Mouse (Mus musculus) splenic B cell, adult 2 months (primary cell): ENCODE measurements at regions not wholly inside any gene's neighbourhood (a gene's known extent, or its start where the extent isn't known, plus 50 kb on each side); places are given as distances from the start of the nearest gene placed in this dataset.

ENCODE experiments used
- DNase-seq: peaks from one replicate; pipeline ENCODE4 v3.0.0-alpha.2; 2011; ENCODE audit warnings: low read depth, low spot score
- H3K27me3 ChIP-seq: 2 replicates; pipeline ENCODE4 v1.6.1; 2012; ENCODE audit warnings: mild to moderate bottlenecking, low read length, moderate library complexity, mixed read lengths; ENCODE audit not compliant: control insufficient read depth, poor library complexity, insufficient read depth, severe bottlenecking
- H3K36me3 ChIP-seq: 2 replicates; pipeline ENCODE4 v1.6.1; 2012; ENCODE audit warnings: mild to moderate bottlenecking, low read length, moderate library complexity, mixed read lengths; ENCODE audit not compliant: control insufficient read depth, poor library complexity, insufficient read depth, severe bottlenecking

DNA sequence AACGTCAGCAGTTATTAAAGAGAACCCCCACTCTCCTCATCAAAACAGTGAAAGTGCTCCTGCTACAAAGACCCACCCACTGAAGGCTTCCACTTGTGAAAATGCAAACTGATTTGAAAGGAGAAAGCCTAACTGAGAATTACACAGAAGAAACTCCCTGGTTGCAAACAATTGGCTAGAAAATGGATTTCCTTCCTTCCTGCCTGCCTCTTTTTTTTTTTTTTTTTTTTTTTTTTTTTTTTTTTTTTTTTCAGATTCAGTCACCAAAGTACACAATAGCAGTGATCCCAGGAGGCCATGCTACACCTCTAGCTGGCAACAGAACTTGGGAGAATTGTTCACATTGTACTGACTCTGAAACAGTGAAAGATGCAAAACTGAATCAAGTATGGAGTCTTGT lies 343.0 kb downstream of the Dad1 start:
- DNase-seq, result no peak
- H3K36me3 ChIP-seq, result no peaks in the 10 kb centered on the region
- H3K27me3 ChIP-seq, result no peaks in the 10 kb centered on the region

DNA sequence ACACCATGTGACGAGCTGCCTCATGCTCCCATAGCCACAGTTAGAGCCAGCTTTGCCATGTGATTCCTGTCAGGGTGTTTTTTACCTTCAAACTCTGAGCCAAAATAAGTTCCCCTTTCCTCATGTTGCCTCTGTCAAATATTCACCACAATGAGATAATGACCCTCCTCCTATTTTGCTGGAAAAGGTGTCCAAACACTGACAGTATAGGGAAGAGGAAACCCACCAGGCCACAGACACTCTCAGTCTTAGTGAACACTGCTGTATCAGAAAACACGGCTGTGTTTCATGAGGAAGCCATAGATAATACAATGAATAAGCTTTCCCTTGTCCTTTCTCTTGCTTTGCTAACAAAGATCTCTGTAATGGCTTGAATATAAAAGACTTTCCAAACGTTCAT lies 349.3 kb downstream of the Dad1 start:
- Histone ChIP-seq H3K27me3 (no peaks in the 10 kb centered on the region), H3K36me3 (no peaks in the 10 kb centered on the region)
- DNase-seq, result peak; percentile 1

DNA sequence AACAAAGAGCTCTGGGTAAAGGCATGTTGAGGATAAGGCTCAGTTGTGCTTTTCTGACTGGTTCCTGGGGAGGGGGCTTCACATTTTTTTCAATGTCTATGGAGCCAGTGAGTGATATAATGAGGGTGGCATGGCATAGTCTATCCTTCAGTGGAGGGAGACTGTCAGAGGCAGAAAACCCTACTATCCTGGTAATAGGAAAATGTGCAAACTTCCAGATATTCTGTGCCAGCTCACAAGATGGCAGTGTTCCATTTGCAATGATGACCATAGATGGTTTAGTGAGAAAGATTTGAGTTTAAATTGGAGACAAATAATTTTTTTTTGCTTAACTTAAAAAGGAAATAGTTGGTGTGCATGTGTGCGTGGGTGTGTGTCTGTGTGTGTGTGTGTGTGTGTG lies 352.8 kb downstream of the Dad1 start:
- H3K27me3 ChIP-seq, result no peaks in the 10 kb centered on the region
- H3K36me3 ChIP-seq, result no peaks in the 10 kb centered on the region
- no peak for DNase-seq

DNA sequence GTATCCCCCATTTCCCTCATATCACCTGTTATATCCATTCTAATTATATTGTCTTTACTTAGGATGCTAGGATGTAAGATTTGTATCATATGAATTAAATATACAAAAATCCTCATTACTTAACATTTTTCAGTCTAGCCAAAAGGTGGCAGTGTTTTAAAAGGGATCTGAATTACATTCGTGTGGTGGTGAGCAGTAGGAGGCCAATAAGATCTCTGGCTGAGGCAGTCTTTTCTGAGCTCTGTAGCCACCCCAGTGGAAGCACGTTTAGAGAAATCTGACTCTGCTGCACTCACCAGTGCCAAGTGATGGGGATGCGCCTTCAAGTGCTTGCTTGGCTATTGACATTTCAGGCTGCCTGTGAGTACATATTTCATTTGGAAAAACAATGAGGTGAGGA lies 372.6 kb downstream of the Dad1 start:
- peak; percentile 3 for DNase-seq

DNA sequence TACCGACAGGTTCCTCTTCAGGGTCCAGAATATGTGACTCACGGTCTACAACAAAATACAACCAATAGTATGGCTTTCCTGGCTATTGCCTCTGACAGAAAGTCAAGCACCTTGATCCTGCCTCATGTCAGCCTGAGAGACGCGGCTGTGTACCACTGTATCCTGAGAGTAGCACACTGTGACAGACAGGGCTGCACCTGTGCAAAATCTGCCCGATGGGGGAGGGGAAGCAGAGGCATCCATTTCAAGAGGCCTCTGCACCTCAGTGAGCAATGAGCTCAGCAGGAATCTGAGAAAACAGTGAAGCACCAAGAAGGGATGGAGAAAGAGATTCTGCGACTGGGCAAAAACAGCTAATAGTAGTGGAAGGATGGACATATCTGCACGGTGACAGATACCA lies 377.3 kb downstream of the Dad1 start:
- H3K27me3 ChIP-seq, result no peaks in the 10 kb centered on the region
- no peaks in the 10 kb centered on the region for H3K36me3 ChIP-seq
- no peak for DNase-seq

More for the DNA sequence above, 372.6 kb downstream of the Dad1 start:
- no peaks in the 10 kb centered on the region for H3K36me3 ChIP-seq
- H3K27me3 ChIP-seq, result no peaks in the 10 kb centered on the region

DNA sequence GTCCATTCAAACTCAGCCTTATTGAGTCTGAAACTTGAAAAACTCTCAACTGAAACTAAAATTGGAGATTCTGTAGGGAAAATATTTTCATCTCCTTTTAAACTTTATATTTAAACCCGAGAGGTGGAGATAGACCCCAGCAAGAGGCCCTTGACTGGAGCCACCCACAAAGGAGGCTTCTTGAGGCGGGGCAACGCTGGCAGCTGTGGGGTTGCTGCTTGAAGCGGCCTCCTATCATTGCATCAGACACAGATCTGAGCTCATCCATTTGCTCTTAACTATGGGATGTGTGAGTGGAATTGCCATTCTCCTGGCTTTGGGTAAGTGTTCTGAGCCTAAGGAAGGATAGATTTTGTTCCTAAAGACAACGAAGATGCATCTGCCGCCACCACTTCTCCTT lies 378.2 kb downstream of the Dad1 start:
- H3K36me3 ChIP-seq, result no peaks in the 10 kb centered on the region

DNA sequence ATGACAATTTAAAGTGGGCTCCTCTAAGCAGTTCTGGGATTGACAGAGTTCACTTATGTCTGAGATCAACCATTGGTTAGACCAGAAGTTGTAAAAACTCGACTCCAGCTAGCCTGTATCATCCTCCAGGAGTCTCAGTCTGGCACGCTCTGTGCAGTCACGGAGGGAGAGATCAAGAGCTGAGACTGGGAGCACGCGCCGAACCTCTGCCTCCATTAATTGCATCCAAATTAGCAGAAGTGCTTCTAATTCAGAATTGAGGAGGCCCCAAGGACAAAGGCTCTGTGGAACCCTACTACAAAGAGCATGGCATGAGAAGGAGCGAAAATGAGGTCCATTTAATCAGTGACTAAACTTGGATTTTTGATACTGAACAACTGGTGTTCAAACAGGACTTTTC lies 406.9 kb downstream of the Dad1 start:
- no peaks in the 10 kb centered on the region for H3K36me3 ChIP-seq
- no peak for DNase-seq

More for the DNA sequence above, 378.2 kb downstream of the Dad1 start:
- no peaks in the 10 kb centered on the region for H3K27me3 ChIP-seq
- DNase-seq, result no peak

DNA sequence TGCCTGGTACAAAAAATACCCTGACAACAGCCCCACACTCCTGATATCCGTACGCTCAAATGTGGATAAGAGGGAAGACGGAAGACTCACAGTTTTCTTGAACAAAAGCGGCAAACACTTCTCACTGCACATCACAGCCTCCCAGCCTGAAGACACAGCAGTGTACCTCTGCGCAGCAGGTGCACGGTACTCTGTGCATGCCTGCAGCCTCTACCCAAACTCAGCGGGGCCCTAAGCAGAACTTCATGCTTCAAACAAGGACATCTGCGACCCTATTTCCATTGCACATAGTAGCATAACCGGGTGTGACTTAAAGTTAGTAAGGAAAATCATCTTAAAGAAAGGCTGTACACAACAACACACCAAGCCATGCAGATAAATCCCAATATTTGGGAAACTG lies 408.3 kb downstream of the Dad1 start:
- no peak for DNase-seq
- Histone ChIP-seq H3K36me3 (no peaks in the 10 kb centered on the region), H3K27me3 (no peaks in the 10 kb centered on the region)

More for the DNA sequence above, 406.9 kb downstream of the Dad1 start:
- H3K27me3 ChIP-seq, result no peaks in the 10 kb centered on the region

DNA sequence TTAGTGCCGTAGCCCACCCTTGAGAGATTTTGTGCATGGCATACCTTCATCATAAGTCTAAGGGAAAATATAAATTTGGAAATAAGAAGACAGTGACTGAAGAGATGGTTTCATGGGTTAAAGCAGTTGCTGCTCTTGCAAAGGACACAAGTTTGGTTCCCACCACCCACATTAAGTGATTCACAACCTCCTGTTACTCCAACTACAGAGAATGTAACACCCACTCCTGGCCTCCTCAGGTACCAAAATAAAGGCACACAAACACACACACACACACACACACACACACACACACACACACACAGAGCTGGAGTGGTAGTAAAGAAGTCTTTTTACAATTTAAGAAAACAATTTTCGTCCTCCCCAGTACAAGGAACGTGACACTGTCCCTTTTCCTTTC lies 421.4 kb downstream of the Dad1 start:
- no peak for DNase-seq
- no peaks in the 10 kb centered on the region for H3K27me3 ChIP-seq
- H3K36me3 ChIP-seq, result no peaks in the 10 kb centered on the region

DNA sequence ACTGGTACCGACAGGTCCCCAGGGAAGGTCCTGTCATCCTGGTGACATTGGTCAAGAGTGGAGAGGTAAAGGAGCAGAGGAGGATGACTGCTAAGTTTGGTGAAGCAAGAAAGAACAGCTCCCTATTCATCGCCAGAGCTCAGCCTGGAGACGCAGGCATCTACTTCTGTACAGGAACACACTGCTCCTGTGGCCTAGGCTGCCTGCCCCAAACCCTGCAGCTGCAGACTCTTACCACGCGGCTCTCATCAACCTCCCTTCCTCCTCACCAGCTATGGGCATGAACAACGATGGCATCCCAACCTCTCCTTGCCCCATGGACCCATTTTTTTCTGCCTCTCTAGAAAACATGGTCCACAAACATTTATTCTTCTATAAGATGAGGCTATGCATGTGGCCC lies 422.3 kb downstream of the Dad1 start:
- Histone ChIP-seq H3K36me3 (no peaks in the 10 kb centered on the region), H3K27me3 (no peaks in the 10 kb centered on the region)
- no peak for DNase-seq

DNA sequence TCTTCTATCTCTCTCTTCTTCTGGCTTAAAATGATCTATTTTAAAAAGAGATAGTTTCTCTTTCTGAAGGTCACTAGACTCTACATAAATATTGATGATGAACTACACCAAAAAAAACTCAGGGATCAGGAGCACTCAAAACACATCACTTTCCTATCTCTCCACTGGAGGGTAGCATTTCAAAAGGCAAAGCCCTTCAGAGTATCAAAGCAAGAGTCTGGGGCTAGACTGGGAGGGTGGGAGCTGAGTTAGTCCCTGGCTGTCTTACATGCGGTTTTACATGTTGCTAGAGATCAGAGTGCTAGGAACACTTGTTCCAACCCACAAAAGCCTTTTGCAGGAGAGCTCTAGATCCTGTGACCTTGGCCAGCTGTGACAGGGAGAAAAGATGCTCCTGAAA lies 423.2 kb downstream of the Dad1 start:
- H3K36me3 ChIP-seq, result no peaks in the 10 kb centered on the region
- DNase-seq, result no peak

DNA sequence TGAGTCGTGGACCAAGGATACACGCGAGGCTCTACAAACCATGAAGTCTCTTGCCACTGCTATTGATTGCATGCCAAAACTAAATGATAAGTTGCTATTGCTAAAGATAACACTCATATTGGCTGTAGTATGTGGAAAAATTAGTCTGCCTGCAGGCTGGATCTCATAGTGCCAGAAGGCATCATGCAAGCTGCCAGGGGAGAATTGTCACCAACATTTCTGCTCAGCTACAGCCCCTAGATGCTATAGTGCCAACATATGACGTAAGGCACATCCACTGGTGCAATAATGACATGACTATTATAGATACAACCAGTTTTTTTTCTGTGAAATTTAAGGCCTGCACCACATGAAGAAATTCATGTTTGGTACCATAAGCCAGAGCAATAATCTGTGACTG lies 427.1 kb downstream of the Dad1 start:
- Histone ChIP-seq H3K27me3 (no peaks in the 10 kb centered on the region), H3K36me3 (no peaks in the 10 kb centered on the region)
- no peak for DNase-seq

More for the DNA sequence above, 423.2 kb downstream of the Dad1 start:
- no peaks in the 10 kb centered on the region for H3K27me3 ChIP-seq

DNA sequence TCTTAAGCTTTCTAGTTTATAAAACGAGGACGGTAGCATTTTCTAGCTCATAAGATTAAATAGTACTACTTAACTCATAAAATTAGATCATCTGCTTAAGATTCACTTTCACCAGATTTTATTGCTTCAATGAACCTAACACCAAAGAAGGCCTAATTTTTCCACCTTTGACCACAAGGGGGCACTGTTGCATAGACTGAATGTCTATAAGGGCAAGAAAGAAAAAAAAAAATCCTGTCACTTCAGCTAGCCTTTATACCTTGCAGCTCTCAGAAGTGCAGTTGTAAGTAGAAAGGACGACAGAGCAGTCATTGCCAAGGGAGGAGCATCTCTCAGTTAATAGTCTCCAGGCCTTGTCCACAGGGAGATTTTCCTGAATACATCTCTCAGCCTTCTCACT lies 447.7 kb downstream of the Dad1 start:
- peak; percentile 74 for DNase-seq

DNA sequence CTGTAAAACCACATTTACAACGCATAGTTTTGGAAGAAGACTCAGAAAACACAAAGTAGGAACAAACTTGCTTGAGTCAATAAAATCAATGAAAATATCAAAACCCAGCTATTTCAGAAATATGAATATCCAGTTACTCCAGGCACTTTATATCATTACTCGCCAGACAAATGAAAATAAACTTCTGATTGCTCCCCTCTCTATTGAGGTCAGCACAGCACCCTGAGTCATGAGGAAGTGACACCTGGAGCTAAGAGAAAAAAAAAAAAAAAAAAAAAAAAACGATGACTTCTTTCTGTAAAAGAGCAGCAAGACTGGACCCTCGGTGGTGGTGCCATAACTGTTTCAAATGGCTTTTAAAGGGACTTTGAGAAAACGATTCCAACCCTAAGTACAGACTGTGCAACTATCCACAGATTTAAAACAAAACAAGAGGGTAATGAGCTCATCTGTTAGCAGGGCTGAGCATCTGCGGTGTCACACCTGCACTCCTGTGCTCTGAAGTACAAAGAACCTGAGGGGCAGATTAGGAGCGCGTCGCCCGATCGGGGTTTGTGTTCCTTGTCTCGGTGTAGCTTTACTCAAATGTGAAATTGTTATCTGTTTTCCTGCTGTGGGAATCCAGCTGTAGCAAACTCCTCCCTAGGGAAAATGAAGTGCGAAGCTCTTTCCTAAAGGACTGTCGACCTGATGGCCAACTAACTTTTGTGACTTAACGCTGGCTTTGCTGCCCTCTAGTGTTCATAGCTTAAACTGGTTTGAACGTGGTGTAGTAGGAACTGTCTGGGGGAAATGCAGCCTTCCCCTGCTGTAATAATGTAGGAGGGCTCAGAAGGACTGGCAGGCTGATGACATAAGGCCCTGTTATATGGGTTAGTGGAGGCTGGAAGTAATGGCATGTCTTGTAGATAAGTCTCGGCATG lies 449.9 kb downstream of the Dad1 start:
- peak; percentile 61 for DNase-seq
- Histone ChIP-seq H3K27me3 (no peaks in the 10 kb centered on the region), H3K36me3 (no peaks in the 10 kb centered on the region)

More for the DNA sequence above, 447.7 kb downstream of the Dad1 start:
- no peaks in the 10 kb centered on the region for H3K36me3 ChIP-seq
- no peaks in the 10 kb centered on the region for H3K27me3 ChIP-seq

DNA sequence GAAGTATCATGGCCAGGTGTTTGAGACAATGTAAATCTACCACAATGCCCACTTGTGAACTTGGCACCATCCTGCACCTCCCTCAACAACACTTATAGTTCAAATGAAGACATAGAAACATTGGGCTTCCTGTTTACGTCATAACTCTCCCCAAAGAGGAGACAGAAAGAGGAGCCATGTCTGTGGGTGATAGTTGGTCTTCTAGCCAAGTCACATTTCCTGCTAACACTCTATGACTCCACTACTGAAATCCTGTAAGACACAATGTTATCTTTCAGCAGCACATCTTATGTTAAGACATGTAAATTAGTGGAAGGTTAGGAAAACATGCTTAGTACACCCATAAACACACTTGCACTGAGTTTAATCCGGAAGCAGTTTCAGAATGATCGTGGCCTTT lies 451.4 kb downstream of the Dad1 start:
- no peaks in the 10 kb centered on the region for H3K27me3 ChIP-seq
- DNase-seq, result no peak
- no peaks in the 10 kb centered on the region for H3K36me3 ChIP-seq
